Mouse (Mus musculus): ENCODE measurements around the gene Ppa1. TPM values are rescaled to one million over a fixed set of nuclear protein-coding genes. Genes with fewer than 3 reads are reported as not detected.

Ppa1 gene
- total and polyA plus RNA-seq, 3 experiments, result 178 to 337 (median 249) TPM

DNA sequence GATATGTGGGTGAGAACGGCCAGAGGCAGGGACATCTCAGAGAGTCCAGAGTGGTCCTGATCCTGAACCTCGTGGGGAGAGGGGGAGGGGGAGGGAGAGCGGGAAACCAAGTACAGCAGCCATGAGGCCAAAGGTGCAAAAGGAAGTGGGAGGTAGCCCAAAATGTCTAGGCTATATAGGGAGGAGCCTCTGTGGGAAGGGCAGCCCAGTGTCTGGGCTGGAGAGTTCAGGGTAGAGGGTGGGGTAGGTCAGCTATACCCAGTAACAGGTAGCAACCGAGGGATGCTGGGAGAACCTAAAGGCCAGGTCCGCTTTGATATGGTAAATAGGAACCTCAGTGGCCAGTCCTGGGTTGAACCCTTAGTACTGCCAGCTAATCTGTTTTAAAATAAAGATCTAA, 23.6 kb upstream of the Ppa1 start:
- Histone ChIP-seq H3K4me3 (replicated peaks in 1 of 3; ENCODE audit: low read depth in 2 of 3, low read length in 2 of 3, poor library complexity in 1 of 3) (no peak overlapping the region), H3K4me2 (ENCODE audit: insufficient read depth, low read depth, poor library complexity, severe bottlenecking) (no peak overlapping the region), H3K36me3 (replicated peaks in 1 of 2; ENCODE audit: control insufficient read depth in 1 of 2, insufficient read depth in 1 of 2, low read length in 1 of 2) (no peaks in the 10 kb centered on the region), H3K4me1 (ENCODE audit: control insufficient read depth in 1 of 2, insufficient read depth in 2 of 2) (peaks cover 3 to 19% of the 10 kb centered on the region in 2 experiments; a peak in 3 of 4 replicates), H3K9ac (ENCODE audit: insufficient read depth, low read depth) (no peak overlapping the region), H3K27ac (ENCODE audit: insufficient read depth, low read depth) (no peak overlapping the region), H3K9me3 (replicated peaks; ENCODE audit: low read length) (peaks cover 4% of the 10 kb centered on the region), H3K79me2 (replicated peaks; ENCODE audit: control insufficient read depth, extremely low read depth, insufficient read depth, poor library complexity, severe bottlenecking) (no peaks in the 10 kb centered on the region), H3K27me3 (replicated peaks) (no peaks in the 10 kb centered on the region)
- DNase-seq (ENCODE audit: extremely low read depth), result no peak
- dilution Hi-C loops (cut with MboI; ENCODE audit: extremely low pct_ligation_motif_present, extremely low pct_unique_long_range_greater_than_20kb, low sequenced_read_pairs) (no loop called here), in situ Hi-C loops (cut with MboI; ENCODE audit: low pct_ligation_motif_present, low pct_unique_long_range_greater_than_20kb, low sequenced_read_pairs) (no loop called here)
- TF ChIP-seq ZKSCAN1 (IDR thresholded peaks at IDR 0.05; ENCODE audit: borderline replicate concordance, low read depth, low read length), result no peak
- no peak for TF ChIP-seq SIN3A (IDR thresholded peaks at IDR 0.05; ENCODE audit: low read length)
- TF ChIP-seq NELFE (IDR thresholded peaks at IDR 0.05; ENCODE audit: low read depth, low read length), result no peak
- TF ChIP-seq SMC3 (IDR thresholded peaks at IDR 0.05; ENCODE audit: low read depth, low read length), result no peak
- TF ChIP-seq POLR2AphosphoS2 (IDR thresholded peaks at IDR 0.05; ENCODE audit: low read depth, low read length), result no peak
- no peak for TF ChIP-seq ZC3H11A (IDR thresholded peaks at IDR 0.05; ENCODE audit: low read depth, low read length)
- TF ChIP-seq MYC (IDR thresholded peaks at IDR 0.05; ENCODE audit: low read depth, low read length), result no peak
- no peak for TF ChIP-seq NRF1 (IDR thresholded peaks at IDR 0.05; ENCODE audit: low read depth, low read length)
- TF ChIP-seq MEF2A (IDR thresholded peaks at IDR 0.05; ENCODE audit: borderline replicate concordance, low read depth, low read length), result no peak
- TF ChIP-seq BHLHE40 (IDR thresholded peaks at IDR 0.05; ENCODE audit: low read depth, low read length), result no peak

GRCm38 (mm10) chr10:61625381-61626257, 22.7 kb upstream of the Ppa1 start:
- H3K27ac ChIP-seq (ENCODE audit: insufficient read depth, low read depth), result no peak overlapping the region
- no peaks in the 10 kb centered on the region for H3K36me3 ChIP-seq (replicated peaks in 1 of 2; ENCODE audit: control insufficient read depth in 1 of 2, insufficient read depth in 1 of 2, low read length in 1 of 2)
- dilution Hi-C loops (cut with MboI; ENCODE audit: extremely low pct_ligation_motif_present, extremely low pct_unique_long_range_greater_than_20kb, low sequenced_read_pairs), result no loop called here
- in situ Hi-C loops (cut with MboI; ENCODE audit: low pct_ligation_motif_present, low pct_unique_long_range_greater_than_20kb, low sequenced_read_pairs), result no loop called here
- peaks cover 3 to 19% of the 10 kb centered on the region in 2 experiments; a peak in 3 of 4 replicates for H3K4me1 ChIP-seq (ENCODE audit: control insufficient read depth in 1 of 2, insufficient read depth in 2 of 2)
- no peak for DNase-seq (ENCODE audit: extremely low read depth)
- no peak overlapping the region for H3K9ac ChIP-seq (ENCODE audit: insufficient read depth, low read depth)
- no peaks in the 10 kb centered on the region for H3K27me3 ChIP-seq (replicated peaks)
- no peaks in the 10 kb centered on the region for H3K79me2 ChIP-seq (replicated peaks; ENCODE audit: control insufficient read depth, extremely low read depth, insufficient read depth, poor library complexity, severe bottlenecking)
- H3K4me2 ChIP-seq (ENCODE audit: insufficient read depth, low read depth, poor library complexity, severe bottlenecking), result no peak overlapping the region
- no peak overlapping the region for H3K4me3 ChIP-seq (replicated peaks in 1 of 3; ENCODE audit: low read depth in 2 of 3, low read length in 2 of 3, poor library complexity in 1 of 3)
- peaks cover 4% of the 10 kb centered on the region for H3K9me3 ChIP-seq (replicated peaks; ENCODE audit: low read length)
- TF ChIP-seq UBTF (IDR thresholded peaks at IDR 0.05; ENCODE audit: low read depth, low read length) (no peak), ZC3H11A (IDR thresholded peaks at IDR 0.05; ENCODE audit: low read depth, low read length) (no peak), MAZ (IDR thresholded peaks at IDR 0.05; ENCODE audit: low read depth, low read length) (no peak), E2F4 (IDR thresholded peaks at IDR 0.05; ENCODE audit: insufficient replicate concordance, low read depth, low read length) (no peak), USF1 (IDR thresholded peaks at IDR 0.05; ENCODE audit: low read depth, low read length) (no peak), ZKSCAN1 (IDR thresholded peaks at IDR 0.05; ENCODE audit: borderline replicate concordance, low read depth, low read length) (no peak), MAX (IDR thresholded peaks at IDR 0.05; ENCODE audit: low read length) (no peak), KAT2A (IDR thresholded peaks at IDR 0.05; ENCODE audit: insufficient replicate concordance, low read length) (no peak), MYC (IDR thresholded peaks at IDR 0.05; ENCODE audit: low read depth, low read length) (no peak), POLR2AphosphoS2 (IDR thresholded peaks at IDR 0.05; ENCODE audit: low read depth, low read length) (no peak), HCFC1 (IDR thresholded peaks at IDR 0.05; ENCODE audit: low read depth, low read length) (no peak), TCF12 (IDR thresholded peaks at IDR 0.05; ENCODE audit: low read depth, low read length) (no peak), CTCF (conservative IDR thresholded peaks at IDR 0.05 in 1 of 2, IDR thresholded peaks at IDR 0.05 in 1 of 2; ENCODE audit: low read depth in 2 of 2, low read length in 2 of 2) (no peak), ETS1 (conservative IDR thresholded peaks at IDR 0.05; ENCODE audit: low read depth, low read length) (no peak), CHD2 (IDR thresholded peaks at IDR 0.05; ENCODE audit: low read length) (no peak), NRF1 (IDR thresholded peaks at IDR 0.05; ENCODE audit: low read depth, low read length) (no peak)

Data from CH12.LX (cell line).